Mouse (Mus musculus) stomach, embryonic 16.5 days (tissue): ENCODE results near the gene Pgm2. TPM values are rescaled to one million over a fixed set of nuclear protein-coding genes. Genes with fewer than 3 reads are reported as not detected.
A peak's percentile ranks its signal among the peaks of the same experiment; 100 is the strongest.

ENCODE experiments used
- ATAC-seq: fragments of 200-750 bp; cut with Nextera tagmentation; 2 replicates; pipeline ENCODE4 v1.8.0; 2017; ENCODE audit warnings: moderate number of reproducible peaks, moderate TSS enrichment; ENCODE audit not compliant: insufficient read depth, low FRiP score
- H3K27ac ChIP-seq: fragments of 300-500 bp; sonication (generic); 2 replicates; pipeline ENCODE4 v1.5.1; 2014; ENCODE audit warnings: low read length
- H3K27me3 ChIP-seq: fragments of 300-500 bp; sonication (generic); 2 replicates; pipeline ENCODE4 v1.6.1; 2014; ENCODE audit warnings: low read length, control low read depth, mixed read lengths; ENCODE audit not compliant: control insufficient read depth, insufficient read depth
- H3K36me3 ChIP-seq: fragments of 300-500 bp; sonication (generic); 2 replicates; pipeline ENCODE4 v1.6.1; 2014; ENCODE audit warnings: low read length; ENCODE audit not compliant: control insufficient read depth, insufficient read depth
- H3K4me1 ChIP-seq: fragments of 300-500 bp; sonication (generic); 2 replicates; pipeline ENCODE4 v1.6.1; 2014; ENCODE audit warnings: low read length, control low read depth, mixed read lengths; ENCODE audit not compliant: control insufficient read depth, insufficient read depth
- H3K4me2 ChIP-seq: fragments of 300-500 bp; sonication (generic); 2 replicates; pipeline ENCODE4 v1.6.1; 2014; ENCODE audit warnings: low read depth, low read length, mixed read lengths
- H3K4me3 ChIP-seq: fragments of 300-500 bp; sonication (generic); replicated peaks from 2 replicates; pipeline ENCODE4 v1.5.1; 2014; ENCODE audit warnings: mild to moderate bottlenecking, low read length
- H3K9ac ChIP-seq: fragments of 300-500 bp; sonication (generic); 2 replicates; pipeline ENCODE4 v1.6.1; 2014; ENCODE audit warnings: low read length
- H3K9me3 ChIP-seq: fragments of 300-500 bp; sonication (generic); replicated peaks from 2 replicates; pipeline ENCODE4 v1.6.1; 2016; ENCODE audit warnings: low read length, control low read depth; ENCODE audit not compliant: control insufficient read depth
- WGBS: fragments of 180-500 bp; shearing (Covaris S2); extraction: QIAGEN DNeasy Blood & Tissue Kit; methylation state at CpG from one replicate; pipeline ENCODE4 v1.1.7; 2014; 5-methylcytosine and 5-hydroxymethylcytosine counted together
- polyA plus RNA-seq: library from polyadenylated mRNA; unstranded; fragments of >200 nt; fragmentation: Nextera tagmentation; extraction: Ambion mirVana; gene quantifications from 2 replicates; pipeline ENCODE4 v1.2.1, GENCODE M21; 2015

Gene Pgm2
- 39.0 and 39.9 TPM in 2 replicates for polyA plus RNA-seq

DNA sequence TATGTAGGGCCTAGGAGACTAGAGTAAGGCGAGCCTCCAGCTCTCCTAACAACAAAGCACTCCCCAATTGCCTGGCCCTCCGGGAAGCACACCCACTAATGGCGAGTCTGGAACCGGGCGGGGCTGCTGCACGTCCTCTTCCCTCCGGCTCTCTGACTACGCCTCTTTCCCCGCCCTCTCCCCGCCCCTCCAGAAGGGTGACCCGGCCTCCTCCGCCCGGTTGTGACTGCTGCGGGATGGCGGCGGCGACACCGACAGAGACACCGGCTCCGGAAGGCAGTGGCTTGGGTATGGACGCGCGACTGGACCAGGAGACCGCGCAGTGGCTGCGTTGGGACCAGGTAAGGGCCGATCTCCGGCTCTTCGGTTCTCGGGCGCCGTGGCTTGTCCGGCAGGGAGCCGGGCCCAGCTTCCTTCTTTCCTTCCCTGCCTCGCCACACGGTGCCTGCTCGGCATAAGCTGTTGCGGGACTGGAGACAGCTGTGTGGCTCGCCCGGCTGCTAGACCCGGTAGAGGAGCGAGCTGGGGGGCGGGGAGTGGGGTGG, at the start of gene Pgm2:
Gene Pgm2 (plus strand): TSS at position 203 of the 545 bp plus-strand sequence.
- Histone ChIP-seq H3K4me1 (peaks cover 21% of the 10 kb centered on the region), H3K36me3 (no peaks in the 10 kb centered on the region; the same call in 1 of the 2 replicates), H3K9ac (peak within 1 kb of the TSS; percentile 88), H3K27me3 (no peaks in the 10 kb centered on the region), H3K27ac (peak within 1 kb of the TSS; percentile 80), H3K4me2 (peak within 1 kb of the TSS; percentile 73), H3K9me3 (no peaks in the 10 kb centered on the region), H3K4me3 (peak within 1 kb of the TSS; percentile 84)
- ATAC-seq: peak; percentile 95
- WGBS: under 1% methylated on average over 43 of the region's 43 CpGs

DNA sequence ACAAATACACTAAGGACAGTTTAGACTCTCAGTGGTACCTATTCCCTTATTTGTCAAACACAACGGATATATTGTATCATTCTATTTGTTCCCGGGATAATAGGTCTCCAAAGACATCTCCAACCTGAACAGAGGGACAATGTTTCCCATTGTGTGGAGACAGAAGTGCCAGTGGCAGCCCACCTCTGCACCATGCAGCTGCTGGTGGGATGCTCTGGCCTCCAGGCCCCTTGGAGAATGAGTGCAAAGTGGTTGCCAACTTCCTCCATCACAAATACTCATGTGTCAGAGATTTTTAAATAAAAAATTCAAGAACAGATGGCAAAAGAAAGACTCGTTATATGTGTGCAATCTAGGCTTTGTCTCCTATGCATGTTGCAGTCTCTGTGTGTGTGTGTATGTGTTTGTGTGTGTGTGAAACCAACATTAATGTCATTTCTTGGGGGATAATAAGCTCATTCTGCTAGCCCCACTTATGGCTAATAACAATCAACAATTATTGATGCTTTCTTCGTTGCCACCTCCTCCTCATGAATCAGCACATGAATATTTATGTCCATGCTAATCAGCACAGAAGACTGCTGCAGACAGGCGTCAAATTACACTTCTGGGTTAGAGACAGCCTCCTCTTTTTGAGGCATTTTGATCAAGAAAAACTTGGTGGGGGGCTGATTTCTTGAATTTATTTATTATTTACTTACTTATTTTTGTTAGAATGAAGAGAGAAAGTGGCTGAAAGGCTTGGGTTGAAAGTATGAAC, 48.9 kb upstream of the Pgm2 start:
- ATAC-seq: no peak
- WGBS: 59% methylated on average over 5 of the region's 5 CpGs
- Histone ChIP-seq H3K9me3 (no peaks in the 10 kb centered on the region), H3K4me3 (no peak overlapping the region), H3K27me3 (no peaks in the 10 kb centered on the region), H3K27ac (no peak overlapping the region), H3K36me3 (no peaks in the 10 kb centered on the region), H3K4me2 (no peak overlapping the region), H3K9ac (no peak overlapping the region), H3K4me1 (no peaks in the 10 kb centered on the region)

DNA sequence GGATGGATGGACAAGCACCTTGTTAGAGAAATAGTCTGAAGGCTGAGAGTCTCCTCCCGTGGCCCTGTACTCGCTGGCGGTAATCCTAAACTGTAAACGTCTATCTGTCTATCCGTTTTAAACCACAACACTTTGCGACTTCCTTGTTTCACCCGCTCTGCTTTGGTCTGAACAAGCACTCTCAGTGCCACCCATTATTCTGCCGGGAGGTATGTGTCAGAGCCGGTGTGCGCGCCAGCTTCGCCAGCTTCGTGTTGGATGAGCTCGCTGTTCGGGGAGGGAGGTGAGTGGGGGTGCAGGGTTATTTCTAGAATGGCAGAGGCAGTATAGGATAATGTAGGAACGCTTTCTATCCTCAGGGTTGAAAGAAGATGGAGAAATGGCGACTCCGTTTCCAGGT, 48.0 kb upstream of the Pgm2 start:
- H3K4me3 ChIP-seq: no peak overlapping the region
- H3K4me1 ChIP-seq: no peaks in the 10 kb centered on the region
- no peaks in the 10 kb centered on the region for H3K9me3 ChIP-seq
- 75% methylated on average over 18 of the region's 18 CpGs for whole genome bisulfite sequencing
- ATAC-seq: no peak
- no peaks in the 10 kb centered on the region for H3K36me3 ChIP-seq
- no peak overlapping the region for H3K9ac ChIP-seq
- no peak overlapping the region for H3K27ac ChIP-seq
- H3K27me3 ChIP-seq: no peaks in the 10 kb centered on the region
- no peak overlapping the region for H3K4me2 ChIP-seq

DNA sequence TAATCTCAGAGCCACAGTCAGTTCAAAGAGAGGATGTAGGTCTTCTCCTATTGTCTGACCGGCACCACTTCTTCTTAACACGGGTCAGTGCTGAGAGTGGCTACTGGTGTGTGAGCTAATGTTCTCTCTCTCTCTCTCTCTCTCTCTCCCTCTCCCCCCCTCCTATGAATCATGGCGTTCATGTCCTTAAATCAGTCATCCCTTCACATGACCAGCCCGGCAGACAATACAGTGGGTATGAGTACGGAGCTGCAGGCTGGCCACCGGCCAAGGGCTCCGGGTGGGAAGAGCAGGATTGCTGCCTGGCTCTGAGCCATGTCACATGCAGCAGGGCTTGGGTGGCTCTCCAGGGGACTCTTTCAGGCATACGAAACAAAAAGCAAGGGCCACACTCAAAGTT, 47.2 kb upstream of the Pgm2 start:
- ATAC-seq: peak; percentile 63; the same call in 1 of the 2 replicates
- Histone ChIP-seq H3K4me2 (no peak overlapping the region), H3K4me3 (no peak overlapping the region), H3K4me1 (no peaks in the 10 kb centered on the region), H3K27ac (no peak overlapping the region), H3K9me3 (no peaks in the 10 kb centered on the region), H3K36me3 (no peaks in the 10 kb centered on the region), H3K9ac (no peak overlapping the region), H3K27me3 (no peaks in the 10 kb centered on the region)
- 30% methylated on average over 8 of the region's 8 CpGs for WGBS

DNA sequence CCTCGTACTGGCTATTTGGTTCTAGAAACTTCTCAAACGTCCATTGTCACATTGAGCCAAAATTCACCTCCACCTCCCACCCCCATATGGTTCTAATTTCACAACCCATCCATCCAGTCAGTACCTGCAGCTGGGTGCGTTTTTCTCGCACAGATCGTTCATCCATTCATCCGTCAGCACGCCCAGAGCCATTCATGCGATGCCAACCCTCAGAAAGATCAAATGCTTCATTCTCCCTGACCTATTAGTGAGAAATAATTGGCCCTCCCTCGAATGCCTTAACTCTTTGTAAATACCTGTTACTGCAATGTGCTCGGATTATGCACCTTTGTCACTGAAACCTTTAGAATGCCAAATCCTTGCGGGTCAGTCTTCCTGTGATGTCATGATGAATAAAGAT, 45.8 kb upstream of the Pgm2 start:
- H3K9ac ChIP-seq: no peak overlapping the region

DNA sequence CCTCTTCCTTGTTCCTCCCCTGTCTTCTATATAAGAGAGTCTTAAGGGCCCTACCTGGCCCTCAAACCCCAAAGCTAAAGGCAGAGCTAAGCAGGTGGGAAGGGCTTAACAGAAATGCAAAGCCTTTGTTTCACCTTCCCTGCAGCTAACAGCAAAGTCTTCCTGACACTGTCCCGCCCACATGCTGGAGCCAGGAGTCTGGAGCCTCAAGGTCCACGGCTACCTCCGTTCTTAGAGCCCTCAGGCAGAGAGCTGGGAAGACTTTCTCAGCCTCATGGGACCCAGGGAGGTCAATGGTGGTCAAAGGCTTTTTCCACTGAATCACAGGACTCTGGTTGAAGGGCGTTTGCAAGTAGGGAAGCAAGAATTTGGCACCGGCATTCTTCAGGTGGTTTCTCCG, 44.8 kb upstream of the Pgm2 start:
- H3K27ac ChIP-seq: no peak overlapping the region
- H3K4me3 ChIP-seq: no peak overlapping the region
- no peaks in the 10 kb centered on the region for H3K9me3 ChIP-seq
- 57% methylated on average over 6 of the region's 6 CpGs for WGBS
- no peaks in the 10 kb centered on the region for H3K4me1 ChIP-seq
- H3K4me2 ChIP-seq: no peak overlapping the region
- H3K9ac ChIP-seq: no peak overlapping the region
- H3K36me3 ChIP-seq: no peaks in the 10 kb centered on the region
- ATAC-seq: no peak
- no peaks in the 10 kb centered on the region for H3K27me3 ChIP-seq

More for the DNA sequence above, 45.8 kb upstream of the Pgm2 start:
- no peak overlapping the region for H3K4me3 ChIP-seq
- no peak overlapping the region for H3K4me2 ChIP-seq
- H3K4me1 ChIP-seq: no peaks in the 10 kb centered on the region
- WGBS: 76% methylated on average over 11 of the region's 11 CpGs
- H3K36me3 ChIP-seq: no peaks in the 10 kb centered on the region
- no peak for ATAC-seq
- H3K9me3 ChIP-seq: no peaks in the 10 kb centered on the region
- no peaks in the 10 kb centered on the region for H3K27me3 ChIP-seq
- H3K27ac ChIP-seq: no peak overlapping the region

DNA sequence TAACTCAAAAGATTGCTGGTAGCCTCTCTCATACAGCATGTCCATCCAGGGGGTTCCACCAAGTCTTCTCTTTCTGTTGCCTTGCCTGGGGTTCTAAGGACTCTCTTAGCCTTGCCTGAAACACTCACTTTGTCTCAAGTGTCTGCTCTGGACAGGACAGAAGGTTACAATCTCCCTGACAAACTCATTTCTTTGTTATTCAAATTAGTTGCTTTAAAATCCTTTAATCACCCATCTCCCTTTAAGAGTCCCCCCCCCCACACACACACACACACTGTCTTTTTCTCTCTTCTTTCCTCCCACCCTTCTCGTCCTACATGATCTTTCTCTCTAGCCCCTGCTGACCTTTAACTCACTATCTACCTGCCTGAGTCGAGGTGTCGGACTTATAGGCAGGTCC, 44.1 kb upstream of the Pgm2 start:
- no peak for ATAC-seq
- H3K4me3 ChIP-seq: no peak overlapping the region
- H3K27me3 ChIP-seq: no peaks in the 10 kb centered on the region
- H3K9me3 ChIP-seq: no peaks in the 10 kb centered on the region
- H3K4me2 ChIP-seq: no peak overlapping the region
- H3K27ac ChIP-seq: no peak overlapping the region
- H3K9ac ChIP-seq: no peak overlapping the region
- H3K4me1 ChIP-seq: no peaks in the 10 kb centered on the region
- 69% methylated on average over 3 of the region's 3 CpGs for WGBS
- no peaks in the 10 kb centered on the region for H3K36me3 ChIP-seq

DNA sequence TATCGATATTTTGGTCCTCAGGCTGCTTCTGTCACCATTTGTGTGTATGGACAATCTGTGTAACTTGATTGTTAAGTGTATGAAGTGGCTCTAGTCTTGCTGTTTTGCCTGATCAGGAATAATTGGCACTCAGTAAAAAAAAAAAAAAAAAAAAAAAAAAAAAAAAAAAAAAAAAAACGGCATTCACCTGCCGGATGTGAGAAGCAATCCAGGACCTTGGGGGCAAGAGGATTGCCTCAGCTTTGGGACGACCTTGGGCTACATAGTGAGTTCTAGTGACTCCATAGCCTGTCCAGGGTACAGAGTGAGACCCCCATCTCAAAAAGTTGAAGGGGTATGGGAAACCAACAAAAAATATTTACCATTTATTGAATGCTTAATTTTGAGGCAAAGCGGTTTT, 43.5 kb upstream of the Pgm2 start:
- Histone ChIP-seq H3K27ac (no peak overlapping the region), H3K9me3 (no peaks in the 10 kb centered on the region), H3K4me2 (no peak overlapping the region), H3K4me1 (no peaks in the 10 kb centered on the region), H3K27me3 (no peaks in the 10 kb centered on the region), H3K9ac (no peak overlapping the region), H3K4me3 (no peak overlapping the region), H3K36me3 (no peaks in the 10 kb centered on the region)
- no peak for ATAC-seq
- 78% methylated on average over 5 of the region's 5 CpGs for WGBS

DNA sequence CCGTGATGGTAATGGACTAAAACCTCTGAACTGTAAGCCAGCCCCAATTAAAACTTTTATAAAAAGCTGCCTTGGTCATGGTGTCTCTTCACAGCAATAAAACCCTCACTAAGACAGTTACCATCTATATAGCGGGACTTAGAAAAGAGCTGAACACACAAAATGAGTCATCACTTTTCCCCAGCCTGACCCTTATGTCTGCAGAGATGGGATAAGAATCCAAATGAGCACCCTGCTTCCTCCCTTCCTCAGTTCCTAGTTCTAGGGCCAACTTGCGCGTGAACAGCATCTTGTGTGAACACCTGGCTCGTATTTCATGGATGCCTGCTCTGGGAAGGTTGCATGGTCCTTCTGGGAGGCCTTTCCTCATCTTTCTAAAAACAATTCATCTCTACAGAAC, 39.7 kb upstream of the Pgm2 start:
- H3K27me3 ChIP-seq: no peaks in the 10 kb centered on the region
- H3K4me3 ChIP-seq: no peak overlapping the region
- H3K4me2 ChIP-seq: no peak overlapping the region
- H3K36me3 ChIP-seq: no peaks in the 10 kb centered on the region
- H3K27ac ChIP-seq: no peak overlapping the region
- H3K9ac ChIP-seq: no peak overlapping the region
- ATAC-seq: no peak
- 0 out of 2 replicates have a peak, but pooled peaks cover 3% of the 10 kb centered on the region for H3K9me3 ChIP-seq
- no peaks in the 10 kb centered on the region for H3K4me1 ChIP-seq
- WGBS: 86% methylated on average over 5 of the region's 5 CpGs
